Mouse (Mus musculus) heart, embryonic 16.5 days (tissue): Measurements from ENCODE around the gene Tlr9. TPM values are rescaled to one million over a fixed set of nuclear protein-coding genes. Genes with fewer than 3 reads are reported as not detected.

ENCODE experiments used
- ATAC-seq: fragments of 200-750 bp; cut with Nextera tagmentation; replicated peaks from 2 replicates; pipeline ENCODE4 v1.8.0; 2017; ENCODE audit warnings: moderate number of reproducible peaks; ENCODE audit not compliant: insufficient read depth, low FRiP score; ENCODE audit errors: extremely low read depth
- H3K27ac ChIP-seq: fragments of 300-500 bp; sonication (generic); 2 replicates; pipeline ENCODE4 v1.5.1; 2014; ENCODE audit warnings: mild to moderate bottlenecking, low read length, control low read depth, moderate library complexity
- H3K27me3 ChIP-seq: fragments of 300-500 bp; sonication (generic); 2 replicates; pipeline ENCODE4 v1.6.1; 2014; ENCODE audit warnings: low read length, mixed read lengths; ENCODE audit not compliant: control insufficient read depth, insufficient read depth
- H3K36me3 ChIP-seq: fragments of 300-500 bp; sonication (generic); 2 replicates; pipeline ENCODE4 v1.6.1; 2014; ENCODE audit not compliant: control insufficient read depth, insufficient read depth
- H3K4me1 ChIP-seq: fragments of 300-500 bp; sonication (generic); 2 replicates; pipeline ENCODE4 v1.6.1; 2014; ENCODE audit warnings: low read length, mixed read lengths; ENCODE audit not compliant: control insufficient read depth, insufficient read depth
- H3K4me2 ChIP-seq: fragments of 300-500 bp; sonication (generic); 2 replicates; pipeline ENCODE4 v1.6.1; 2014; ENCODE audit warnings: low read depth, mild to moderate bottlenecking, control low read depth, low read length
- H3K4me3 ChIP-seq: fragments of 300-500 bp; sonication (generic); 2 replicates; pipeline ENCODE4 v1.5.1; 2014; ENCODE audit warnings: mild to moderate bottlenecking, control low read depth, low read length
- H3K9ac ChIP-seq: fragments of 300-500 bp; sonication (generic); 2 replicates; pipeline ENCODE4 v1.6.1; 2014; ENCODE audit warnings: low read length, control low read depth
- H3K9me3 ChIP-seq: fragments of 300-500 bp; sonication (generic); replicated peaks from 2 replicates; pipeline ENCODE4 v1.6.1; 2016; ENCODE audit warnings: low read length; ENCODE audit not compliant: control insufficient read depth
- WGBS: fragments of 180-500 bp; shearing (Covaris S2); extraction: QIAGEN DNeasy Blood & Tissue Kit; methylation state at CpG from one replicate; pipeline ENCODE4 v1.1.7; 2014; 5-methylcytosine and 5-hydroxymethylcytosine counted together
- polyA plus RNA-seq: library from polyadenylated mRNA; unstranded; fragments of >200 nt; fragmentation: Nextera tagmentation; extraction: Ambion mirVana; gene quantifications from 2 replicates; pipeline ENCODE4 v1.2.1, GENCODE M21; 2015

Tlr9 gene
- polyA plus RNA-seq, 1 experiment from 2014 or later, result 0.05 TPM

DNA sequence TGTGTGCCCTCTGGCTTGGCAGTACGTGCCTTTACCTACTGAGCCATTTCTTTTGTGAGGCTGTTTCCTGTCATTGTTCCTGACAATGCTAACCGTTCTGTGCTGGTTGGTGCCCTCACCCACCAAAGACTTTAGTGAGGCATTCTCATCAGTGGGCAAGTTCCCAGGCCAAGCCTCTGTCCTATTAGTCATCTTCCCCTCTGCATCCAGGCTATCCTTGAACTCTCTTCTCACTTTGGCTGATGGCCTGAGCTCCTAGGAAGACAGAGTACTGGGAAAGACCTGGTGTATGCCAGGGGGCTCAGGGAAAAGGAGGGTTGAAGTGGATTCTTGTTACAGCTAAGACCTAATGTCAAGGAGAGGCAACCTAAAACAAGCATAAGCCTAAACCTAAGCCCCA is 31.6 kb downstream of the Tlr9 start:
- no peak overlapping the region for H3K4me3 ChIP-seq
- no peak for ATAC-seq
- no peaks in the 10 kb centered on the region for H3K27me3 ChIP-seq
- no peaks in the 10 kb centered on the region for H3K9me3 ChIP-seq
- no peaks in the 10 kb centered on the region for H3K4me1 ChIP-seq
- H3K27ac ChIP-seq, result no peak overlapping the region
- WGBS, result 69% methylated on average over 2 of the region's 2 CpGs
- no peak overlapping the region for H3K9ac ChIP-seq
- H3K4me2 ChIP-seq, result no peak overlapping the region
- H3K36me3 ChIP-seq, result no peaks in the 10 kb centered on the region

DNA sequence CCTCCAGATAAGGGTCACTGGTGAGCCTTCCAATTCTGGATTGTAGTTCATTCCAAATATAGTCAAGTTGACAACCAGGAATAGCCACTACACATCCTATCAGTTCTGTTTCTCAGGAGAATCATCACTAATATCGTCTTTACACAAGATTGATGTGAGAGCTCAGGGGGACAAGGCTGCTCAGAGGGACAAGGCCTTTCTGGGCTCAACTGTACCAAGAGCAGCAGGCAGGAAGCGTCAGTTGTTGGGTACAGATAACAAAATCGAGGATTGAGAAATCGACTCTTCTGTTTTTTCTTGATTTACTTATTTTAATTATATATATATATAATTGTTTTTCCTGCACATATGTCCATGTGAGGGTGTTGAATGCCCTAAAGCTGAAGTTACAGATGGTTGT is 36.0 kb downstream of the Tlr9 start:
- Histone ChIP-seq H3K9me3 (no peaks in the 10 kb centered on the region), H3K27me3 (no peaks in the 10 kb centered on the region), H3K4me1 (no peaks in the 10 kb centered on the region), H3K4me3 (no peak overlapping the region), H3K4me2 (no peak overlapping the region), H3K27ac (no peak overlapping the region), H3K36me3 (no peaks in the 10 kb centered on the region), H3K9ac (no peak overlapping the region)
- WGBS, result 63% methylated on average over 4 of the region's 4 CpGs
- no peak for ATAC-seq

DNA sequence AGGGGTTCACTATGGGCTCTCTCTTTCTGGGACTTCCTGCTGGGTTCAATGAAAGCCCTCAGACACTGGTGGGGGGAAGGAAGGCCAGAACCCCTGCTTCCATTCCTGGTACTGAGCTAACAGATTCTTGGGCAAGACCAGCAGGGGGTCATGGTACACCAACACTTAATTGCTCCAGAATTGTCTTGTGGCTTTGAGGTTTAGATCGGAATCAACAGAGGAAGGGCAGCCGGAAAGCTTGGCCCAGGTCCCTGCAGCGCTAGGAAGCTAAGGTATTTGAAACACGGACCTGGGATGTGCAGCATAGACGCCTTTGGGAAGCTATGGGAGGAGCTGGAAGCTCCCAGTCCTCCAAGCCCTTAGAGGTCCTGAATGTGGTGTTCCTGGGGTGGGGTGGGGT is 36.6 kb downstream of the Tlr9 start:
- H3K9me3 ChIP-seq, result no peaks in the 10 kb centered on the region
- H3K4me1 ChIP-seq, result no peaks in the 10 kb centered on the region
- no peak for ATAC-seq
- no peak overlapping the region for H3K4me3 ChIP-seq
- 56% methylated on average over 5 of the region's 5 CpGs for WGBS
- H3K9ac ChIP-seq, result no peak overlapping the region
- no peak overlapping the region for H3K27ac ChIP-seq
- no peaks in the 10 kb centered on the region for H3K36me3 ChIP-seq
- no peaks in the 10 kb centered on the region for H3K27me3 ChIP-seq
- no peak overlapping the region for H3K4me2 ChIP-seq

DNA sequence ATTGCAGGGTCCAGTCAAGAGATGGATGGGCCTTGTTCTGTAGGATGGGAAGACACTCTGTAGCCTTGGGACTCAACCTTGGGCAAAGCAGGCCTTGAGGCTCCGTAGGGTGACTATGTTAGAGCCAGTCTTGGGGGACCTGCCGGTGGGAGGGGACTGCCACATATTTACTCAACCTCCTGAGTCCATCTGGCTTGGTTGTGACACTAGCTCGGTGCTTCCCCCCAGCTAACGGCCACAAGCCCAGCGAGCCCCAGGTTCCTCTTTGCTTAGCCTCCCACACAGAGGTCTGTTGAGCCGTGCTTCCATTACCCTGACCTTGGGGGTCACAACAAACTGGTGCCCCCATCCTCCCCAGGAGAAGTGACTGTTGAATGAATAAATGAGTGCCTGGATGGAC is 38.7 kb downstream of the Tlr9 start:
- Histone ChIP-seq H3K9ac (no peak overlapping the region), H3K4me2 (no peak overlapping the region), H3K9me3 (no peaks in the 10 kb centered on the region), H3K27ac (no peak overlapping the region), H3K4me1 (no peaks in the 10 kb centered on the region), H3K4me3 (no peak overlapping the region), H3K36me3 (no peaks in the 10 kb centered on the region), H3K27me3 (no peaks in the 10 kb centered on the region)
- WGBS, result 81% methylated on average over 6 of the region's 6 CpGs
- ATAC-seq, result no peak

DNA sequence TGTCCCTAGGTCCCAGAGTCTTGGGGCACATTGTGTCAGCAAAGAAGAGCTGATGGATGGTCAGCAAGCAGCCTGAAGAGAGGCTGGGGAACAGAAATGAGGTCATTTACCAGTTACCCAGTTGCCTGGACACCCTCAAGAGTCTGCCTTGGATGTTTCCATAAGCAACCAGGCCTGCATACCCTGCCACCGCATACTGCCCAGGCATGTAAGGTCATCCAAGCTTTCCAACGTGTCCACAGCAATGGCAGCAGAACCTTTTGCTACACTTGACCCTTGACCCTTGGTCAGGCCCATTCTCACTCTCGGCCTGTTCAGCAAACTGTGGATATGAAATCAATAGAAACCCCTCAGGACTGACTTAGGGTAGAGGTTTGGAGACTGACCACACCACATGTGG is 39.1 kb downstream of the Tlr9 start:
- H3K4me2 ChIP-seq, result no peak overlapping the region
- no peak overlapping the region for H3K9ac ChIP-seq
- no peaks in the 10 kb centered on the region for H3K9me3 ChIP-seq
- H3K27ac ChIP-seq, result no peak overlapping the region
- no peaks in the 10 kb centered on the region for H3K36me3 ChIP-seq
- H3K4me3 ChIP-seq, result no peak overlapping the region
- no peaks in the 10 kb centered on the region for H3K4me1 ChIP-seq
- H3K27me3 ChIP-seq, result no peaks in the 10 kb centered on the region
- ATAC-seq, result no peak
- 68% methylated on average over 3 of the region's 3 CpGs for WGBS

DNA sequence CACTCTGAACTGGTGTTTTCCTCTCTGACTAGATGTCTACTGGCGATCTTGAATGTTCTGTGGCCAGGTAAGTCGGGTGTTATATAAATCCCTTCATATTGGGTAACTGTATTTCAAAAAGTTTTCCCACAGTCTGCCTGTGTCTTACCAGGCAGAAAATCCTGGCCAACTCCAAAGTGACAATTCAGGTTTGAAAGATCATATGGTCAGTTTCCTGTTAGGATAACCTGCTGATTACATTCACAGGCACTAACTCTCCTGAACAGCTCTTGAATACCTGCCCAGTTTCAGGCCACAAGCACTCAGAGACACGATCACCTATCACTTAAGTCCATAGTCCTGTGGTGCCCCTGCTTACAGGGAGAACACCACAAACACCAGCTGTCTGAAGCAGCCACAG is 39.7 kb downstream of the Tlr9 start:
- H3K27ac ChIP-seq, result no peak overlapping the region
- H3K36me3 ChIP-seq, result no peaks in the 10 kb centered on the region
- H3K9me3 ChIP-seq, result no peaks in the 10 kb centered on the region
- H3K4me3 ChIP-seq, result no peak overlapping the region
- 76% methylated on average over 3 of the region's 3 CpGs for WGBS
- H3K9ac ChIP-seq, result no peak overlapping the region
- no peaks in the 10 kb centered on the region for H3K4me1 ChIP-seq
- H3K27me3 ChIP-seq, result no peaks in the 10 kb centered on the region
- ATAC-seq, result no peak
- no peak overlapping the region for H3K4me2 ChIP-seq

DNA sequence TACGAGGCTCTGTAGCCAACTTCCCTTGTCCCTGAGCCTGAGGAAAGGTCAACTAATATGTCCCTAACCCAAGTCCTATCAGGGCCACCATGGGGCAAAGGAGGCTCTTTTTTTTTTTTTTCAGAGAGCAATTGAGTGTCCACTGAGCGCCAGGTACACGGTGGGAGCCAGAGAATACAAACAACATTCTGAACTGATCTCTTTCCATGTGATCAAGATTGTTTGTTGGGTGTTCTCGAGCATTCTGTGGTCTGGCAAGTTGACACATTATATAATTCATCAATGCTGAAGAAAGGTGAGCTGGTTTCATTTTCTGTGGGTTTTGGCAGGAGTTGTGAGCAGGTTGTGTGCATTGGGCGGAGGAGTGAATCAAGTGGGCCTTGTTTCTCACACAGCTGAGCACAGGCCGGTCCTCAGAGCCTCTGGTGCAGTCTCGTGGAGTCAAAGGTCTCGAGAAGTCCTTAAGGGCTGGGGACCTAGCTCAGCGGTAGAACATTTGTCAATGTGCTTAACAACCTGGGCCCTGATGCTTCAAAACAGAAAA is 41.1 kb downstream of the Tlr9 start:
- Histone ChIP-seq H3K4me1 (no peaks in the 10 kb centered on the region), H3K36me3 (no peaks in the 10 kb centered on the region), H3K9ac (no peak overlapping the region), H3K27me3 (no peaks in the 10 kb centered on the region), H3K27ac (no peak overlapping the region), H3K4me2 (no peak overlapping the region), H3K9me3 (no peaks in the 10 kb centered on the region), H3K4me3 (no peak overlapping the region)
- ATAC-seq, result no peak
- WGBS, result 76% methylated on average over 9 of the region's 9 CpGs

DNA sequence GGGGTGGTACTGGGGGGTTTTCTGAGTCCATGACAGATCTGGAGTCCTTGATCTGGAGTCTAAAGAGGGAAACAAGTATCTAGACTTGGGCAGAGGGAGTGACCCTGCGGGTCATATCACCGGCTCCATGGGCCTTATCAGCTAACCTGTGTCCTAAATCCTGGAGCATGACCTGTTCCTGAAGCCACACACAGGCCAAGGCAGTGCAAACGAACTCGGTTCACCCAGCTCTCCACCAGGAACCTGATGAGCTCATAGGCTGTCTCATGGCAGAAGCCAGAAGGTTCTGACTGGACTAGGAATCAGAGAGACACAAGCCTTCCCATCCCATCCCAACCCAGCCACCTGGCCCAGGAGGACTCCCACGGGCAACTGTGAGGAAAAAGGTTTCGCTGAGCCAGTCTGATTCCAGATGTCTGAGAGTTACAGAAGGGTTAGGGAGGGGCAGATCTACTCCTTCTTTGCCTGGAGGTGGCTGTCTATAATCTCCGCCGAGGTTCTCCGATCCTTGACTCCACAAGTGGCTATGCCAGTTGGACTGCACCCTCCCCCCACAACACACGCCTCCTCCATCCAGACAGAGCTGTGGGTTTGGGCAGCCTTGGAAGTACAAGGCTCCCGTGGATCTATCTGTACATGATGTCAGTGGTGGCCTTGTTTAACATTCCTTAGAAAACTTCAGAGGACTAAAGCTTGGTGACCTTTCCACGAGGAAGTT is 43.1 kb downstream of the Tlr9 start:
- no peak overlapping the region for H3K27ac ChIP-seq
- no peaks in the 10 kb centered on the region for H3K27me3 ChIP-seq
- H3K4me1 ChIP-seq, result no peaks in the 10 kb centered on the region
- no peaks in the 10 kb centered on the region for H3K36me3 ChIP-seq
- WGBS, result 68% methylated on average over 12 of the region's 12 CpGs
- ATAC-seq, result no peak
- no peak overlapping the region for H3K4me2 ChIP-seq
- no peak overlapping the region for H3K4me3 ChIP-seq
- H3K9me3 ChIP-seq, result no peaks in the 10 kb centered on the region
- H3K9ac ChIP-seq, result no peak overlapping the region

DNA sequence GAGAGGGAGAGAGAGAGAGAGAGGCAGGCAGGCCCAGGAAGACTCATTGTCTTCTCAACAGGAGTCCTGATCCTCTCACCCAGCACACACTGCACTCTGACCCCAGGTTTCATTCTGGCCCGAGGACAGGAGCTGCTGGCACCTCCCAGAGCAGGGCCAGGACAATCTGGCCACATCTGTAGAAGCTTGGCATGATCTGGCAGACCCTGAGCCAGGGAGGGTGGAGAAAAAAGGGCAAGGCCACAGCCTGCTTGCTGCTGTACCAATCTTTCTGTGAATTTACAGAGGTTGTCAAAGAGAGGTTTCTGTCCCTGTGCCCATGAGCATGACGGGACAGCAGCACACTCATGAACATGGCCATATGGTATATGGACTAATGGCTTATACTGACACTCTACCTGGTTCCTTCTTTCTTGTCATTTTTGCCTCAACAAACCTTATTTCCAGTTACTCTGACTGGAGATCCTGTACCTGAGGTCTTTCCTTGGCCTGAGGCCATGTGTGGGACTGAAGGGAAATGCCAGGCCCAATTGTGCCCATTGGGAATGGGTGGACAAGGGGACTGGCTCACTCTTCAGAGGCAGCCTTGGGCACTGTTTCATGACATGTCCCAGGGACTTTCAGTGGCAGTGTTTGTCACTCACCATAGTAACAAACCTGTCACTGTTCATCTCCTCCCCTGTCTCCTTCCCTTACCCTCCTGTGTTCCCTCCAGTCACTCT is 44.7 kb downstream of the Tlr9 start:
- Histone ChIP-seq H3K36me3 (no peaks in the 10 kb centered on the region), H3K4me3 (no peak overlapping the region), H3K9me3 (no peaks in the 10 kb centered on the region), H3K27me3 (no peaks in the 10 kb centered on the region), H3K27ac (no peak overlapping the region), H3K4me1 (no peaks in the 10 kb centered on the region), H3K4me2 (no peak overlapping the region), H3K9ac (no peak overlapping the region)
- WGBS, result 55% methylated on average over 2 of the region's 2 CpGs
- ATAC-seq, result no peak
